Mouse (Mus musculus) thymus, adult 2 months (tissue): Measurements from ENCODE around the gene Sptlc2.

ENCODE experiments used
- CTCF ChIP-seq: fragments of 200-500 bp; IDR thresholded peaks from 2 replicates; pipeline ENCODE4 v1.5.1; 2012; ENCODE audit warnings: mild to moderate bottlenecking, control low read depth, low read length, moderate library complexity, borderline replicate concordance; ENCODE audit not compliant: control insufficient read depth, poor library complexity, insufficient read depth; ENCODE audit errors: extremely low read depth
- POLR2A ChIP-seq: fragments of 200-500 bp; IDR thresholded peaks from 2 replicates; pipeline ENCODE4 v1.6.1; 2012; ENCODE audit warnings: mild to moderate bottlenecking, low read length, control low read depth, moderate library complexity; ENCODE audit not compliant: control insufficient read depth, poor library complexity, insufficient read depth; ENCODE audit errors: extremely low read depth

DNA sequence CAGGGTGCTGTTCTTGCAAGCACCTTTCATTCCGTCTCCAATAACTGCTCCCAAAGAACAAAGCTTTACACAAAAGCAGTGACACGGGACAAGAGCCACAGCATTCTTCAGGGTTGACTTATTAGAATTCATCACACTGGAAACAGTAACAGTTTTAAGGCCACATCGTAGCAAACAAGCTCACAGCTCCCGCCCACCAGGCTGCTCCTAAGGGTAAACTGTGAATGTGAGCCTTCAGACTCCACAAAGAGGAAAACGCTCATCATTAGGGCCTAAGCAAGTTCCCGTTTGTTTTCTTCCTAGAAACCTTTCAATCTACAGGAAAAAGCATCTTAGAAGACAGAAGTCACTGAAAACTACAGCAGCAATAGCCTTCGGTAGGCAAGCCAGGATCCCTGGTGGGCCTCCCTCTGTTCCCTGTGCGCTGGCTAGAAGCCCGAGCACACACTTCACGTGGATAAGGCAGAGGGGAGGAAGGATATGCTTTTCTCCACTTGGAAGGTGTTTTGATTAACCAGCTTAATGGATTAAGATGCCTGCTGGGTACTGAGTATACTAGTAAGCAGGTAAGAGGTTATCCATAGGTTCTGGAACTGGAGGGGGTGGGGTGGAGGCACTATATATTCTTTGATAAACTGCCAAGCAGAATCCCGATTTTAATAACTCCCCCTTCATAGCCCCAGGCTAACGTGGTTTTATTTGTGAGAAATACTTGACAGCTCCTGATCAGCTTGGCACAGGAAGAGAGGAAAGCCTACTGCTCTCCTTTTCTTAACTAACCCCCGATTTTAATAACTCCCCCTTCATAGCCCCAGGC is 82.2 kb downstream of the Sptlc2 start:
- TF ChIP-seq CTCF = no peak
- TF ChIP-seq POLR2A = no peak
